Mouse (Mus musculus) ES-Bruce4 (cell line): Measurements from ENCODE around the gene Gm21762.
"Not testable (repeated sequence)": the region's sequence is repeated elsewhere in the genome, so short reads cannot be mapped to it uniquely, and the experiment has no call there.

ENCODE experiments used
- CTCF ChIP-seq: IDR thresholded peaks from one replicate; pipeline ENCODE4 v1.8.1; 2011; ENCODE audit warnings: low read depth, low read length
- EP300 ChIP-seq: IDR thresholded peaks from 2 replicates; pipeline ENCODE4 v1.6.1; 2011; ENCODE audit warnings: low read depth, low read length; ENCODE audit not compliant: insufficient read depth
- POLR2A ChIP-seq: IDR thresholded peaks from one replicate; pipeline ENCODE4 v1.8.1; 2011; ENCODE audit warnings: low read length; ENCODE audit not compliant: insufficient read depth

GRCm38 (mm10) chr13:120168301-120168700, 47.4 kb downstream of the Gm21762 start:
- TF ChIP-seq CTCF, POLR2A, EP300: not testable (repeated sequence)
